Mouse (Mus musculus) CH12.LX (cell line): ENCODE data around the gene Sirt4. TPM values are rescaled to one million over a fixed set of nuclear protein-coding genes. Genes with fewer than 3 reads are reported as not detected.

Experiments
- DNase-seq: peaks from one replicate; pipeline ENCODE4 v3.0.0-alpha.2; 2013; ENCODE audit errors: extremely low read depth
- H3K27ac ChIP-seq: 2 replicates; pipeline ENCODE4 v1.5.1; 2012; ENCODE audit warnings: low read depth, mild to moderate bottlenecking, control low read depth, moderate library complexity; ENCODE audit not compliant: insufficient read depth
- H3K27me3 ChIP-seq: replicated peaks from 2 replicates; pipeline ENCODE3; 2012; ENCODE audit warnings: inconsistent platforms
- H3K36me3 ChIP-seq, 2 experiments: replicated peaks in 1 of 2; 2 replicates each; pipeline versions ENCODE3 to v1.6.1; 2012; ENCODE audit warnings: inconsistent platforms in 1 of 2, low read length in 1 of 2, mild to moderate bottlenecking in 1 of 2, mixed read lengths in 1 of 2, moderate library complexity in 1 of 2; ENCODE audit not compliant: control insufficient read depth in 1 of 2, insufficient read depth in 1 of 2
- H3K4me1 ChIP-seq, 2 experiments: 2 replicates each; pipeline ENCODE4 v1.6.1; 2012; ENCODE audit warnings: inconsistent platforms in 1 of 2, moderate library complexity in 1 of 2; ENCODE audit not compliant: insufficient read depth in 2 of 2, control insufficient read depth in 1 of 2
- H3K4me2 ChIP-seq: 2 replicates; pipeline ENCODE4 v1.6.1; 2012; ENCODE audit warnings: low read depth, mild to moderate bottlenecking, control low read depth; ENCODE audit not compliant: poor library complexity, insufficient read depth, severe bottlenecking
- H3K4me3 ChIP-seq, 3 experiments: fragments of 150-350 bp in 1 of 3; sonication (generic) in 1 of 3; replicated peaks in 1 of 3; 2 replicates each; pipeline versions ENCODE3 to v1.5.1; 2011 to 2012; ENCODE audit warnings: low read depth in 2 of 3, low read length in 2 of 3, mild to moderate bottlenecking in 2 of 3, moderate library complexity in 2 of 3, control low read depth in 1 of 3, improper control_type of control experiment in 1 of 3, inconsistent platforms in 1 of 3, mixed read lengths in 1 of 3; ENCODE audit not compliant: poor library complexity in 1 of 3
- H3K79me2 ChIP-seq: replicated peaks from 2 replicates; pipeline ENCODE4 v1.6.1; 2012; ENCODE audit warnings: mild to moderate bottlenecking, moderate library complexity; ENCODE audit not compliant: control insufficient read depth, poor library complexity, insufficient read depth, severe bottlenecking; ENCODE audit errors: extremely low read depth
- H3K9ac ChIP-seq: 2 replicates; pipeline ENCODE4 v1.6.1; 2012; ENCODE audit warnings: low read depth, mild to moderate bottlenecking, control low read depth, moderate library complexity; ENCODE audit not compliant: insufficient read depth
- H3K9me3 ChIP-seq: replicated peaks from 2 replicates; pipeline ENCODE3; 2012; ENCODE audit warnings: low read length, inconsistent platforms, mixed read lengths
- CHD1 ChIP-seq: IDR thresholded peaks from 2 replicates; pipeline ENCODE4 v1.6.1; 2012; ENCODE audit warnings: low read depth, low read length, improper control_type of control experiment, inconsistent platforms
- CTCF ChIP-seq, 2 experiments: IDR thresholded peaks in 1 of 2; conservative IDR thresholded peaks in 1 of 2; 2 replicates each; pipeline ENCODE4 v1.5.1; 2011 to 2012; ENCODE audit warnings: low read depth in 2 of 2, low read length in 2 of 2, improper control_type of control experiment in 1 of 2, inconsistent platforms in 1 of 2, mild to moderate bottlenecking in 1 of 2, moderate library complexity in 1 of 2
- ELF1 ChIP-seq: IDR thresholded peaks from 2 replicates; pipeline ENCODE4 v1.6.1; 2014; ENCODE audit warnings: low read depth, mild to moderate bottlenecking, inconsistent platforms, low read length, improper control_type of control experiment
- GABPA ChIP-seq: IDR thresholded peaks from 2 replicates; pipeline ENCODE4 v1.6.1; 2012; ENCODE audit warnings: low read depth, low read length, improper control_type of control experiment, inconsistent platforms; ENCODE audit not compliant: insufficient replicate concordance
- PAX5 ChIP-seq: IDR thresholded peaks from 2 replicates; pipeline ENCODE4 v1.6.1; 2012; ENCODE audit warnings: low read length, inconsistent platforms, mixed read lengths
- POLR2AphosphoS2 ChIP-seq: IDR thresholded peaks from 2 replicates; pipeline ENCODE4 v1.6.1; 2011; ENCODE audit warnings: low read depth, low read length, improper control_type of control experiment
- RAD21 ChIP-seq: IDR thresholded peaks from 2 replicates; pipeline ENCODE4 v1.6.1; 2011; ENCODE audit warnings: low read depth, mild to moderate bottlenecking, low read length, improper control_type of control experiment, moderate library complexity
- SIN3A ChIP-seq: IDR thresholded peaks from 2 replicates; pipeline ENCODE4 v1.6.1; 2012; ENCODE audit warnings: low read length, improper control_type of control experiment, inconsistent platforms
- TBP ChIP-seq: conservative IDR thresholded peaks from 2 replicates; pipeline ENCODE4 v1.6.1; 2011; ENCODE audit warnings: low read depth, low read length, improper control_type of control experiment
- TCF12 ChIP-seq: IDR thresholded peaks from 2 replicates; pipeline ENCODE4 v1.6.1; 2014; ENCODE audit warnings: low read depth, mild to moderate bottlenecking, inconsistent platforms, low read length, improper control_type of control experiment
- USF1 ChIP-seq: IDR thresholded peaks from 2 replicates; pipeline ENCODE4 v1.6.1; 2014; ENCODE audit warnings: low read depth, mild to moderate bottlenecking, inconsistent platforms, low read length, improper control_type of control experiment
- ZC3H11A ChIP-seq: IDR thresholded peaks from 2 replicates; pipeline ENCODE4 v1.6.1; 2012; ENCODE audit warnings: low read depth, mild to moderate bottlenecking, inconsistent platforms, low read length, improper control_type of control experiment
- ZMIZ1 ChIP-seq: IDR thresholded peaks from 2 replicates; pipeline ENCODE4 v1.6.1; 2012; ENCODE audit warnings: low read depth, mild to moderate bottlenecking, inconsistent platforms, low read length, improper control_type of control experiment
- dilution Hi-C: fragments of 300-500 bp; cut with MboI; formaldehyde crosslinking; loops from 2 replicates; pipeline ENCODE4 v1.14.3; 2020; ENCODE audit warnings: low sequenced_read_pairs; ENCODE audit not compliant: extremely low pct_unique_long_range_greater_than_20kb, extremely low pct_ligation_motif_present
- in situ Hi-C: fragments of 300-500 bp; cut with MboI; formaldehyde crosslinking; loops from 3 replicates; pipeline ENCODE4 v1.14.3; 2019; ENCODE audit warnings: low sequenced_read_pairs, low pct_ligation_motif_present, low pct_unique_long_range_greater_than_20kb, mixed read lengths
- polyA plus RNA-seq: library from polyadenylated mRNA; unstranded; fragments of >175 nt; gene quantifications from 2 replicates; pipeline ENCODE4 v1.2.1, GENCODE M21; 2012; ENCODE audit warnings: low read depth; ENCODE audit not compliant: insufficient read length
- total RNA-seq, 2 experiments: library from RNA; depleted of rRNA; stranded (reverse); fragments of 300-350 nt in 1 of 2; fragments of >200 nt in 1 of 2; gene quantifications; 2 replicates each; pipeline ENCODE4 v1.2.3; 2012 to 2014

The Sirt4 gene
- total and polyA plus RNA-seq, 3 experiments: 10.0 to 18.0 (median 13.3) TPM

- dilution Hi-C loops (no loop called here), in situ Hi-C loops (no loop called here)
- Histone ChIP-seq H3K36me3 (peaks cover 0 to 7% of the 10 kb centered on the region in 2 experiments), H3K4me3 (no peak overlapping the region), H3K27ac (no peak overlapping the region), H3K4me1 (peaks cover 7 to 35% of the 10 kb centered on the region in 2 experiments), H3K79me2 (no peaks in the 10 kb centered on the region), H3K27me3 (peaks cover 5% of the 10 kb centered on the region), H3K4me2 (no peak overlapping the region), H3K9me3 (no peaks in the 10 kb centered on the region), H3K9ac (no peak overlapping the region)
- TF ChIP-seq TBP (no peak), CHD1 (no peak), ELF1 (no peak), PAX5 (no peak), GABPA (no peak), ZC3H11A (no peak)
- DNase-seq: no peak
These were observed 53.2 kb downstream of the Sirt4 start for GRCm38 (mm10) chr5:115431061-115431897.

- dilution Hi-C loops (no loop called here), in situ Hi-C loops (no loop called here)
- peaks cover 7 to 26% of the 10 kb centered on the region in 2 experiments for H3K4me1 ChIP-seq
- no peaks in the 10 kb centered on the region for H3K9me3 ChIP-seq
- H3K4me2 ChIP-seq: peak overlapping the region; percentile 29; the same call in 1 of the 2 replicates
- H3K27ac ChIP-seq: no peak overlapping the region
- no peaks in the 10 kb centered on the region for H3K79me2 ChIP-seq
- TF ChIP-seq USF1 (no peak), CTCF (conservative IDR thresholded peaks at IDR 0.05 in 1 of 2, IDR thresholded peaks at IDR 0.05 in 1 of 2; ENCODE audit: low read depth in 2 of 2, low read length in 2 of 2) (no peak), ZMIZ1 (no peak), RAD21 (no peak), PAX5 (no peak), POLR2AphosphoS2 (no peak), TBP (no peak), TCF12 (no peak), SIN3A (no peak), GABPA (no peak)
- peak overlapping the region in 2 of 3 experiments; percentile 41 to 59 for H3K4me3 ChIP-seq
- H3K9ac ChIP-seq: no peak overlapping the region
- DNase-seq: no peak
- peaks cover 5% of the 10 kb centered on the region for H3K27me3 ChIP-seq
- peaks cover 0 to 9% of the 10 kb centered on the region in 2 experiments for H3K36me3 ChIP-seq
These were observed 54.2 kb downstream of the Sirt4 start for GRCm38 (mm10) chr5:115430187-115430960.
